Comparison of ENCODE assay signal across 15 mouse cellular contexts in the genomic region with DNA sequence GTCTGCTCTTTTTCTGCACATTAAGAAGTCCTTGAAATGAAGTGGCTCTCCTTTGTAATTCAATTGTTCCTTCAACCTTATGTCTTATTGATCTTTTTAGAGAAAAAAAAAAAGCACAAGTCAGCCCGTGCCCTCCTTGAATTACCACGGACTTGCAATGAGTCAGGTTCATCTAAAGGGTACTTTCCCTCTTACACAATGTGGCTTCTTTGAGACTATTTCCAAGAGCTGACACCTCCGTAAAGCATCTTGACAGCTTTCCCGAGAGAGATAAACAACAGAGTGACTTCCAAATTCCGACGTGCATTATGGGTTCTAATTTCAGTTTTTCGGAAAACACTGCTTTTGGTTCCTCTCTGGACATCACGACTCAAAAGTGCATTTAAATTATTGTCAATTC.
"Had no signal": no experiment of that assay in that cellular context is flagged by ENCODE, and none has a peak within 500 bp of the region (broad histone marks: within the 10 kb centered on the region; RNA-seq: fewer than 3 reads in every experiment).

No protein-coding gene starts in this region.

- H3K4me3 ChIP-seq: kidney, embryonic 15.5 days; limb, embryonic 13.5 days; liver, embryonic 15.5 days; megakaryocyte, embryonic 14.5 days; midbrain, embryonic 13.5 days; neural tube, embryonic 12.5 days had no signal

- DNase-seq: kidney, adult 2 months; kidney, postnatal 14 days; left cerebral cortex, postnatal 4 days; lung, adult 2 months; lung, postnatal 36 days; right cerebral cortex, postnatal 14 days; thymus, adult 18-20 months; thymus, postnatal 14 days had no signal

- H3K27me3 ChIP-seq: kidney, embryonic 15.5 days; limb, embryonic 13.5 days; liver, embryonic 15.5 days; megakaryocyte, embryonic 14.5 days; midbrain, embryonic 13.5 days; neural tube, embryonic 12.5 days had no signal

- H3K36me3 ChIP-seq: kidney, embryonic 15.5 days; limb, embryonic 13.5 days; liver, embryonic 15.5 days; midbrain, embryonic 13.5 days; neural tube, embryonic 12.5 days had no signal

- H3K9ac ChIP-seq: kidney, embryonic 15.5 days; limb, embryonic 13.5 days; liver, embryonic 15.5 days; midbrain, embryonic 13.5 days; neural tube, embryonic 12.5 days had no signal

- H3K27ac ChIP-seq: kidney, embryonic 15.5 days; limb, embryonic 13.5 days; liver, embryonic 15.5 days; midbrain, embryonic 13.5 days; neural tube, embryonic 12.5 days had no signal

- H3K9me3 ChIP-seq: kidney, embryonic 15.5 days; limb, embryonic 13.5 days; liver, embryonic 15.5 days; megakaryocyte, embryonic 14.5 days; midbrain, embryonic 13.5 days; neural tube, embryonic 12.5 days had no signal

- H3K4me1 ChIP-seq: kidney, embryonic 15.5 days; limb, embryonic 13.5 days; liver, embryonic 15.5 days; megakaryocyte, embryonic 14.5 days had no signal

- H3K4me2 ChIP-seq: kidney, embryonic 15.5 days; limb, embryonic 13.5 days; liver, embryonic 15.5 days; midbrain, embryonic 13.5 days; neural tube, embryonic 12.5 days had no signal

- ATAC-seq: lung, postnatal 0 days; midbrain, embryonic 13.5 days had no signal
